Mouse (Mus musculus) hindbrain, embryonic 15.5 days (tissue): ENCODE measurements at regions not wholly inside any gene's neighbourhood (a gene's known extent, or its start where the extent isn't known, plus 50 kb on each side); places are given as distances from the start of the nearest gene placed in this dataset.

Experiments used
- ATAC-seq: fragments of 200-750 bp; cut with Nextera tagmentation; 2 replicates; pipeline ENCODE4 v1.8.0; 2017; ENCODE audit warnings: low read depth, moderate number of reproducible peaks, moderate TSS enrichment; ENCODE audit not compliant: low FRiP score
- H3K27ac ChIP-seq: fragments of 300-500 bp; sonication (generic); replicated peaks from 2 replicates; pipeline ENCODE4 v1.5.1; 2015; ENCODE audit warnings: mild to moderate bottlenecking, inconsistent platforms
- H3K27me3 ChIP-seq: fragments of 300-500 bp; sonication (generic); 2 replicates; pipeline ENCODE4 v1.6.1; 2015; ENCODE audit warnings: control low read depth, inconsistent platforms
- H3K36me3 ChIP-seq: fragments of 300-500 bp; sonication (generic); 2 replicates; pipeline ENCODE4 v1.6.1; 2015; ENCODE audit warnings: control low read depth, inconsistent platforms
- H3K4me1 ChIP-seq: fragments of 300-500 bp; sonication (generic); replicated peaks from 2 replicates; pipeline ENCODE4 v1.6.1; 2015; ENCODE audit warnings: control low read depth, inconsistent platforms
- H3K4me2 ChIP-seq: fragments of 300-500 bp; sonication (generic); 2 replicates; pipeline ENCODE4 v1.6.1; 2015; ENCODE audit warnings: moderate library complexity, mild to moderate bottlenecking, inconsistent platforms
- H3K4me3 ChIP-seq: fragments of 300-500 bp; sonication (generic); 2 replicates; pipeline ENCODE4 v1.5.1; 2015; ENCODE audit warnings: mild to moderate bottlenecking, inconsistent platforms
- H3K9ac ChIP-seq: fragments of 300-500 bp; sonication (generic); 2 replicates; pipeline ENCODE4 v1.6.1; 2015; ENCODE audit warnings: inconsistent platforms
- H3K9me3 ChIP-seq: fragments of 300-500 bp; sonication (generic); 2 replicates; pipeline ENCODE4 v1.6.1; 2016; ENCODE audit warnings: control low read depth, inconsistent platforms
- WGBS: fragments of 180-500 bp; shearing (Covaris S2); methylation state at CpG from one replicate; pipeline ENCODE4 v1.1.7; 2015; 5-methylcytosine and 5-hydroxymethylcytosine counted together

DNA sequence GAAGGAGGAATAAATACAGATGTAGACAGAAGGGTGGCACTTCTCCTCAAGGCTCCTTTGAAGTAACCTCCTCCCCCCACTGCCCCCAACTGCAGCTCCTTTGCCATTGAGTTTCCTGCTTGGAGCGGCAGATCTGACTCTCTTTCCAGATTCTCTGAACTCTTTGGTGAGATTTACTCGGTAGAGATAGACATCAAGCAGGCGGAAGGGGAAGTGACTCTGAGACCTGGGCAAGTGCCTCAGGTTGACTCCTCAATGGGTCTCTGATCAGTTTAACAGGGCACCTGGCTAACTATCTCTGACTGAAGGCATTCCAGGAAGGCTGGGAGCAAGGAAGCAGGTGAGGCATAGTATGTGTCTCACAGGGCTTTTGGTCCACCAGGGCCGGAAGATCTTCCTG is 73.6 kb upstream of the Pmepa1 start:
- Histone ChIP-seq H3K9ac (no peak overlapping the region), H3K4me1 (peaks cover 15% of the 10 kb centered on the region), H3K4me2 (no peak overlapping the region), H3K4me3 (no peak overlapping the region), H3K27ac (no peak overlapping the region), H3K9me3 (no peaks in the 10 kb centered on the region), H3K36me3 (no peaks in the 10 kb centered on the region), H3K27me3 (no peaks in the 10 kb centered on the region)
- ATAC-seq = no peak
- 92% methylated on average over 4 of the region's 4 CpGs for WGBS

DNA sequence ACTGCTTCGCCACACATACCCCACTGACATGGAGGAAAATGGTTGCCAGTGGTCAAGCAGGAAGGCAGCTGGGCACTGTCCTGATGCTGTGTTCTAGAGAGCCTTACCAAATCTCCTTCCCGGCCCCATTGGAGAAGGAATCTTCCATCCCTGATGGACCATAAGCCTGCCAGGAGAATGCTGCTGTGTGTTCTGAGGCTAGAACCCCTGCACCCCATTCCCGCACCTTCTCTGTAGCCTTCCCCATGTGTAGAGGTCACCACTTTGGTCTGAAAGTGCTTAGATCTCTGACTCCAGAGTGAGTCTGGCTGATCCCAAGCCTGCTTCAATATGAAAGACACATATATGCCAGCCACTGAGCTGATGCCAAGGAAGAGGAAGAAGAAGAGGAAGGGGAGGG is 74.1 kb upstream of the Pmepa1 start:
- Histone ChIP-seq H3K9me3 (no peaks in the 10 kb centered on the region), H3K36me3 (no peaks in the 10 kb centered on the region), H3K9ac (no peak overlapping the region), H3K27ac (no peak overlapping the region), H3K27me3 (no peaks in the 10 kb centered on the region), H3K4me2 (no peak overlapping the region), H3K4me1 (peaks cover 15% of the 10 kb centered on the region), H3K4me3 (no peak overlapping the region)
- WGBS = 91% methylated on average over 3 of the region's 3 CpGs
- ATAC-seq = no peak

DNA sequence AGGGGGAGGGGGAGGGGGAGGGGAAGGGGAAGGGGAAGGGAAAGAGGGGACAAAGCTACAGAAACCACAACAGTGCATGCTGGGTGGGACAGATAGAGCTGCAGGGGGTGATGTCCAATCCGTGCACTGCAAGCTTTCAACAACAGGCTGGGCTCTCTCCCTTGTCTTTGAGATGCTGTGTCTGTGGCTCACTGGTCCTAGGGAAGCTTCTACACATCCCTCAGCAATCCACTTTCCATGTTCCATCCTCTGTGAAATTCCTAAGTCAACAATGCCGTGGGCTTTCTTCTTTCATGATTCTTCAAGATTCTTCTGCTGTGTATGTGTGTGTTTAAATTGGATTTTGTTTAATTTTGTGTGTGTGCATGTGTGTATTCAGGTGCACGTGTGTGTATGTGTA is 74.5 kb upstream of the Pmepa1 start:
- 65% methylated on average over 3 of the region's 3 CpGs for WGBS
- Histone ChIP-seq H3K4me3 (no peak overlapping the region), H3K4me2 (no peak overlapping the region), H3K9me3 (no peaks in the 10 kb centered on the region), H3K36me3 (no peaks in the 10 kb centered on the region), H3K9ac (no peak overlapping the region), H3K4me1 (peaks cover 15% of the 10 kb centered on the region), H3K27me3 (no peaks in the 10 kb centered on the region), H3K27ac (no peak overlapping the region)
- no peak for ATAC-seq

DNA sequence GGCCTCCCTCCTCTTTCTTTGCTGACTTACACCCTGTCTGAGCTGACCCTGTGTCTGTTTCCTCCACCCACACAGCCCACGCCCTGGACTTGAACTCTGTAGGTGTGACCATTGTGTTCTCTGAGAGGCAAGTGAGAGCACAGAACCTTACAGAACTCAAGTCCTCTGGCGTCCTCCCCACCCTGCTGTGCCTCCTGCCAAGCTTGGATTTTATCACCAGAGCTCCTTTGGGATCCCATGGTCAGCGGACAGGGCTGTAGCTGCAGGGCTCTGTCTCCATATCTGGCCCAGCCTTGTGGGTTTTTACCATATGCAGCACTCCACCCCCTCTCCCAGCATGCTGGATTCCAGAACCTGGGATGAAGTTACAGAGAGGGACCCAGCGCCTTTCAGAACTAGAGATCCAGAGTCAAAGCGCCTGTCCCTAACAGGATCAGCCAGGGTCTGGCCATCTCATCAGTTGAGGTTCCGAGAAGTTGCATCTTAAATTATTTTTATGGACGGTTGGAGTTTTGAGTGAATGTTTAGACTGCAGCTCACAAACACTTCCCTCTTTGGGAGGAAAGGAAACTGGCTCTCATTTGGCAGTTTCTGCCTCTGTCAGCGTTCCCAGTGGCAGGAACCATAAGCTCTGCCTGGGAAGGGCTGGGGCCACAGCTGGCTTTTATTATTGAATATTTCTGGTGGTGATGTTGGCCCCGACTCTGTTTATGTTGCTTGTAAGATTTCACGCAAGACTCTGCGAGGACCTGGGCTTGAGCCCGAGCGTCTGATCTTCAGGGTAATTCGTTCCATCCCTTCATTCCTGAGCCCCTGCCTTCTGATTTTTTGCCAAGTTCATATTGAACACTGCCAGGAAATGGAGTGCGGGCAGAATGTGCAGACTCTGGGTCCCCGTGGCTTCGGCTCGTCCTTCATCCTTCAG is 75.8 kb upstream of the Pmepa1 start:
- peaks cover 15% of the 10 kb centered on the region for H3K4me1 ChIP-seq
- peak; percentile 42; the same call in 1 of the 2 replicates for ATAC-seq
- no peak overlapping the region for H3K4me3 ChIP-seq
- H3K27me3 ChIP-seq = no peaks in the 10 kb centered on the region
- H3K9ac ChIP-seq = no peak overlapping the region
- no peaks in the 10 kb centered on the region for H3K9me3 ChIP-seq
- WGBS = 46% methylated on average over 18 of the region's 18 CpGs
- H3K4me2 ChIP-seq = no peak overlapping the region
- peak overlapping the region; percentile 65 for H3K27ac ChIP-seq
- H3K36me3 ChIP-seq = no peaks in the 10 kb centered on the region

DNA sequence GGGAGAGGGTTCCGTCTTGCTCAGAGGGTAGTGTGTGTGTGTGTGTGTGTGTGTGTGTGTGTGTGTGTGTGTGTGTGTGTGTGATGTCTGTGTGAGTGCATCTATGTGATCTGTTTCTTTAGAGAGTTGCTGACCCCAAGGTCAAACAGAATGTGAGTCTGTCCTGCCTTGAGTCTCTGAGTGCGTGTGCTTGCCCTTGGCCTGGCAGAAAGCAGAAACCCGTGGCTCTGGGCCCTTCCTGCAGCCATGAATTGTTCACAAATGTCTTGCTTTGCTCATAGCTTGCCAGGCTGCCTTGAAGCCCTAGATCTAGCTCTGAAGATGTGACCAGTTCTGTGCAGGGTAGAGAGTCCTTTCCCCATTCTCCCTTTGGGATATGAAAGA is 76.4 kb upstream of the Pmepa1 start:
- ATAC-seq = no peak

DNA sequence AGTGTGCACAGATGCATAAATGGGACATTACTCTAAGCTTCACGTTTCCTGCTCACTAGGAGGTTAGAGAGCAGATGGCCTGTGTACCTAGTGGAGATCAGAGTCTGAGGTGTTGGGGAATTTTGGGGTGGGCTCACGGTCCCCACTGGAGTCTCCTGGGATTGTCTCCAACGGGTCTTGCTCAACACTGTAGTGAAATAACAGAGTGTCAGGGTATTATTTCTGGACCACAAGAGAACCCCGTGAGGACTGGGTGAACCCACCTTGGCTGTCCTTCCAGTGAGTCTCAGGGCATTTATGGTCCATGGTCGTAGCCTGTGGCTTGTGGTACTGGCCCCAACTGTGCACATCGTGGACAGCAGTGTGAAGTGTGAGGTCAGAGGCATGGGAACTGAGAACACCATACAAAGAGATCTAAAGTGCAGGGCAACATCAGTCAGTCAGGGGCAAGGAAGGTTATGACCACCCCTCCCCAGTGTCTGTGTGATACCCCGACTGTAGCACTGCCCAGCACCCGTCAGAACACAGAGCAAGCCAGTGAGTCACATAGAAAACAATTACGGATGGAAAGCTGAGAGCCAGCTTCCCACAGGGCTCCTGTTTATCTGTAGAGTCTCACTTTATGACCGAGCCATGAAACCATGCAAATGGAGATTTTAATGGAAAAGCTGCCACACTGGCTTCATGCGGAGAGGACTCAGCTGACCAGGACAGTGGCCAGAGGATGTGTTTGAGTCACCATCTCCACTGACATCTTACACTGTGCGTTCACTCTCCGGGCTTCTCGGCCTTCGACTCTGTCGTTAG is 77.3 kb upstream of the Pmepa1 start:
- 70% methylated on average over 16 of the region's 16 CpGs for whole genome bisulfite sequencing
- H3K9me3 ChIP-seq = no peaks in the 10 kb centered on the region
- H3K36me3 ChIP-seq = no peaks in the 10 kb centered on the region
- no peak for ATAC-seq
- no peak overlapping the region for H3K4me3 ChIP-seq
- no peak overlapping the region for H3K27ac ChIP-seq
- H3K27me3 ChIP-seq = no peaks in the 10 kb centered on the region
- H3K9ac ChIP-seq = no peak overlapping the region
- peaks cover 15% of the 10 kb centered on the region for H3K4me1 ChIP-seq
- no peak overlapping the region for H3K4me2 ChIP-seq

More for the DNA sequence above, 76.4 kb upstream of the Pmepa1 start:
- H3K4me1 ChIP-seq = peaks cover 15% of the 10 kb centered on the region
- 39% methylated on average over 3 of the region's 3 CpGs for WGBS
- no peaks in the 10 kb centered on the region for H3K9me3 ChIP-seq
- no peaks in the 10 kb centered on the region for H3K36me3 ChIP-seq
- H3K27me3 ChIP-seq = no peaks in the 10 kb centered on the region
- H3K4me3 ChIP-seq = no peak overlapping the region
- no peak overlapping the region for H3K9ac ChIP-seq
- 0 out of 2 replicates have a peak overlapping the region, but pooled peaks have one; percentile 15 for H3K27ac ChIP-seq
- H3K4me2 ChIP-seq = no peak overlapping the region

DNA sequence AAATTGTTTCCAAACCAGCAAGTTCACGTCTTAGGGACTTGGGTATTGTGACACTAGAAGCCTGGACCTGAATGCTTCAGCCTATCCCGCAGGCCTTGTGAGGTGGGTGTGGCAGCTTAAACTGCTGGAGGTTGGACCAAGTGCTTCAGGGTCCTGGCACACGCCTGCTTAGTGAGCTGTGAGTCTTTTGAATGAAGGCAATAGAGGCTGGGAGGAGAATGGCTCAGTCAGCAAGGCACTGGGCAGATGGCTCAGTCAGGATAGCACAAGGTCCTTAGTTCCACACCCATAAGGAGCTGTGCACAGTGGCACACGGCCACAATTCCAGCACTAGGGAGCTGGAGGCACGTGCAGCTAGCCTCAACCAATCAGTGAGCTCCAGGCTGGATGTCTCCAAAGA is 80.5 kb upstream of the Pmepa1 start:
- Histone ChIP-seq H3K36me3 (no peaks in the 10 kb centered on the region), H3K4me2 (no peak overlapping the region), H3K27me3 (no peaks in the 10 kb centered on the region), H3K27ac (no peak overlapping the region), H3K9me3 (no peaks in the 10 kb centered on the region), H3K4me3 (no peak overlapping the region), H3K4me1 (peaks cover 11% of the 10 kb centered on the region), H3K9ac (no peak overlapping the region)
- 68% methylated on average over 5 of the region's 5 CpGs for WGBS
- ATAC-seq = no peak

DNA sequence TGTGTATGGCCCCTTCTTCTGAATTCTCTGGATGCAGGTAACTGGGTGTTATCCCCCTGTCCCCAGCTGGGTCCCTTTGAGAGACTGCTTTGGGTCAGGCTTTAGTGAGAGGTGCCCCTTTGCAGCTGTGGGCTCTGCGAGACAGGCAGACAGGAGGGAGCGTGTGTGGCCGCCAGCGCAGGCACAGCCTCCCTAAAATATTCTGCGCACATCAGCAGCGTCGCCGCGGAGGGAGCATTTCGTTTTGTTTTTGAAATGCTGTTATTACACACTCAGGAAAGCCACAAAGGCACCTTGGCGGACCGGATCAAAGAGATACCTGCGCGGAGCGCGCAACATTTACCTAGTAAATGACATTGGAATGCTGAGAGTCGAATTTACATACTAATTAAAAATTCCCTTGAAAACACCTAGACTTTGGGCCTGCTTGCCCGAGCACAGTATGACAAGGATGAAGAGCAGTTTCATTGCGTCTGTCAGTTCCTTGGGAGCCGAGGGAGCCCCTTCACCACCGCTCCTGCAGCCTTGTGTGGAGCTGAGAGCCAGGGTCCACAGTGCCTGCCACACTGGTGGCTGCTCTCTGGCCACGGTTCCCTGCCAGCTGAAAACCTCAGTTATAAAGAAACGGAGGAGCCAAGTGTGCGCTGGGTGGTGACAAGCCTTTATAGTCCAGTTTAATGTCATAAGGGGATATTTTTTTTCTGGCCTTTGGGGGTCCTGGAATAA is 89.3 kb upstream of the Pmepa1 start:
- Histone ChIP-seq H3K9ac (0 out of 2 replicates have a peak overlapping the region, but pooled peaks have one; percentile 16), H3K4me3 (peak overlapping the region; percentile 14), H3K27ac (peak overlapping the region; percentile 64), H3K36me3 (no peaks in the 10 kb centered on the region), H3K4me2 (peak overlapping the region; percentile 51), H3K27me3 (no peaks in the 10 kb centered on the region), H3K4me1 (peaks cover 15% of the 10 kb centered on the region), H3K9me3 (no peaks in the 10 kb centered on the region)
- ATAC-seq = peak; percentile 68
- 10% methylated on average over 24 of the region's 24 CpGs for WGBS

DNA sequence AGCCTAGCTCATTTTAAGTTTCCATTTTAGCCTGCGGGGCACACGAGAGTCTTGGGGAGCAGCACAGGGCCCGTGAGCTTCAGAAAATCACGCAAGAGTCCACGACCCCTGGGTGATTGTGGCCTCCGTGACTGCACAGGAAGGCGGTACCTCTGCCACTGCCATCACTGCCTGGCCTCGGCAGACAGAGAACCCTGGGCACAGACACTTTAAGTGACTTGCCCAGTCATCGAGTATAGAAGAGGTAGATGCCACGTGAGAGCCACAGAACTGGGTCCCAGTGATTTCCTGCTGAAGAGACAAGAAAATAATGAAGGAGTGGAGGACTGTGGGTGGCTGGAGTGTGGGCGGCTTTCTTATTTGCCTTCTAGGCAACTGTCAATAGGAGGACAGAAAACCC is 90.4 kb upstream of the Pmepa1 start:
- Histone ChIP-seq H3K4me2 (no peak overlapping the region), H3K36me3 (no peaks in the 10 kb centered on the region), H3K9ac (no peak overlapping the region), H3K9me3 (no peaks in the 10 kb centered on the region), H3K4me1 (peaks cover 15% of the 10 kb centered on the region), H3K27ac (no peak overlapping the region), H3K27me3 (no peaks in the 10 kb centered on the region), H3K4me3 (no peak overlapping the region)
- no peak for ATAC-seq
- WGBS = 73% methylated on average over 11 of the region's 11 CpGs

DNA sequence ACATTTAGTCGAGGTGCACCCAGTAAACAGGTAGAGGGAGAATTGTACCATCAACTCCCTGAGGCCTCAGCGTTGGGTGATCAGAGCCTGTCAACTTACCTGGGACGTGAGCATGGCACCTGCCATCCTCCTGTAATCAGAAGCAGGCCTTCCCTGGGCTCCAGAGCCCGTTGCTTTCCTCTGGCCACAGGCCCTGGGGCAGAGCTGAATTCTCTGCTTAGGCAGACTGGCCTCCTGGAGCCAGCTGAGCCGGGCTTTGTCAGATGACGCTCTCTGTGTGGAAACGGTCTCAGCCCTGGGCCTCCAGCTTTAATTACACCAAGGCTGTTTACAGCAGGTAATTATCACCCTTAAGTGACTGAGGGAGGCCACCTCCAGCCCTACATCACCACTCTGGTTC is 92.6 kb upstream of the Pmepa1 start:
- H3K9me3 ChIP-seq = no peaks in the 10 kb centered on the region
- H3K27ac ChIP-seq = no peak overlapping the region
- ATAC-seq = no peak
- H3K27me3 ChIP-seq = no peaks in the 10 kb centered on the region
- H3K4me1 ChIP-seq = peaks cover 15% of the 10 kb centered on the region
- 49% methylated on average over 7 of the region's 7 CpGs for WGBS
- no peak overlapping the region for H3K4me2 ChIP-seq
- H3K9ac ChIP-seq = no peak overlapping the region
- H3K36me3 ChIP-seq = no peaks in the 10 kb centered on the region
- no peak overlapping the region for H3K4me3 ChIP-seq

DNA sequence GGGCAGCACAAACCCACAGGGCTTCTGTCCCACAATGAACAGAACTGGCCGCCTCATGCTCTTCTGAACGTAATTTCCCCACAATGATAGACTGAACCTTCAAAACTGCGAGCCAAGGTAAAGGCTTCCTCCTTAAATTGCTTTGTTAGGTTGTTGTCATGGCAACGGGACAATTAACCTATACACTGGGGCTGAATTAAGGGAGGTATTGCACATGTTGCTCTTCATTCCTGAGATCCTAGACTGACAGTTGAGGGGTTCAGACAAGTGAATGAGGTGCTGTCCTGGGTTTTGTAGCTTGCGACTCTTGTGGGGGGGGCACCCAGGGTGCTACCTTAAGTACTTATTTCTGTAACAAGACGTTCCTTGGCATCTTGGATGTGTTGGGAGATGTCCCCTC is 100.6 kb upstream of the Pmepa1 start:
- no peak for ATAC-seq
- H3K9me3 ChIP-seq = no peaks in the 10 kb centered on the region
- no peak overlapping the region for H3K9ac ChIP-seq
- H3K27ac ChIP-seq = no peak overlapping the region
- 0 out of 2 replicates have a peak, but pooled peaks cover 5% of the 10 kb centered on the region for H3K4me1 ChIP-seq
- H3K4me2 ChIP-seq = no peak overlapping the region
- H3K4me3 ChIP-seq = no peak overlapping the region
- H3K36me3 ChIP-seq = no peaks in the 10 kb centered on the region
- 74% methylated on average over 6 of the region's 6 CpGs for WGBS
- H3K27me3 ChIP-seq = no peaks in the 10 kb centered on the region
